Mouse (Mus musculus) urinary bladder, adult 18-20 months (tissue): Measurements from ENCODE around the gene Sgcd.
"Not testable (repeated sequence)": the region's sequence is repeated elsewhere in the genome, so short reads cannot be mapped to it uniquely, and the experiment has no call there.

Experiments
- DNase-seq, 2 experiments: peaks; one replicate each; pipeline ENCODE4 v3.0.0; 2022; ENCODE audit warnings: low spot score in 2 of 2, mixed read lengths in 2 of 2

The Sgcd gene

GRCm38 (mm10) chr11:47460149-47460548 is 528.6 kb downstream of the Sgcd start:
- DNase-seq = no peak

GRCm38 (mm10) chr11:47459214-47459613 is 529.6 kb downstream of the Sgcd start:
- DNase-seq = no peak

- no peak for DNase-seq
These were observed 541.0 kb downstream of the Sgcd start for GRCm38 (mm10) chr11:47447790-47448189.

DNA sequence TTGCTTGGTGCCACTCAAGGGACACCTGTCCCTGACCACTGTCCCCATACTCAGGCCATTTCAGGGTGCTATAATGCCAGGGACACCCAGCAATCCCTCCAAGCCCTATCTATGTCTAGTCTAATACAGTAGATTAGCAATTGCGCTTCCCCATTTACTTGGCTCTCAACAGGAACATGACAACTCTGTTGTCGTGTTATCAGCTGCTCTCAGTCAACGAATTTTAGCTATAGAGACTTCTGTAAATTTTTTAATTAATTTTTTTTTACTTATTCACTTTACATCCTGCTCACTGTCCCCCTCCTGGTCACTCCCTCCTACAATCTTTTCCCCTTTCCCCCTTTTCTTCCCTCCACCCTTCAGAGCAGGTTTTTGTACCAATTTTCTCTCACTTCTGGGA is 542.4 kb downstream of the Sgcd start:
- no peak for DNase-seq

DNA sequence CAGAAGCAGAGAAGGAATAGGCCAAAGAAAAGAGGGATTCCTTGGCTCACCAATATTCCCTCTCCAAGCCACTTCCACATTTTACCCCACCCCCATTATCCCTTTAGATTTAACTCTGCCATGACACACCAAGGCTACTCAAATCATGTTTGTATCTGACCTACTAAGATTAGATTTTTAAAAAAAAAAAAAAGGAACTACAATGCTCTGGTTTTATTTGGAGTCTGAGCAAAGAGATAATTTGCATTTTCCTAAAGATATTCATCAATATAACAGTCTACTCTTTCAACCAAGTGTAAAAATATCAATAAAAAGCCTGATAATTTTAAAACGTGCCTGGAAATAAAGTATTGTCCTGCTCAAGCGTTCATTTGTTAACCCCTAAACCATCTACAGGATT is 543.1 kb downstream of the Sgcd start:
- DNase-seq = no peak

GRCm38 (mm10) chr11:47442266-47442665 is 546.5 kb downstream of the Sgcd start:
- DNase-seq = no peak

- DNase-seq = no peak
These were observed 589.2 kb downstream of the Sgcd start for GRCm38 (mm10) chr11:47399607-47400006.

DNA sequence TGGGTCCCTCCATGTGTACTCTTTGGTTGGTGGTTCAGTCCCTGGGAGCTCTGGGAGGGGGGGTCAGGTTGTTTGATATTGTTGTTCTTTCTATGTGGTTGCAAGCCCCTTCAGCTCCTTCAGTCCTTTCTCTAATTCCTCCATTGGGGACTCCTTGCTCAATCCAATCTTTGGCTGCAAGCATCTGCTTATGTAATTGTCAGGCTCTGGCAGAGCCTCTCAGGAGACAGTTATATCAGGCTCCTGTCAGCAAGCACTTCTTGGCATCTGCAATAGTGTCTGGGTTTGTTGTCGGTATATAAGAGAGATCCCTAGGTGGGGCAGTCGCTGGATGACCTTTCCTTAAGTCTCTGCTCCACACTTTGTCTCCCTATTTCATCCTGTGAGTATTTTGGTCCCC is 598.0 kb downstream of the Sgcd start:
- not testable (repeated sequence) for DNase-seq

- DNase-seq = no peak
These were observed 599.4 kb downstream of the Sgcd start for GRCm38 (mm10) chr11:47389327-47389726.

- no peak for DNase-seq
These were observed 601.0 kb downstream of the Sgcd start for GRCm38 (mm10) chr11:47387726-47388125.

GRCm38 (mm10) chr11:47386136-47386535 is 602.6 kb downstream of the Sgcd start:
- no peak for DNase-seq

DNA sequence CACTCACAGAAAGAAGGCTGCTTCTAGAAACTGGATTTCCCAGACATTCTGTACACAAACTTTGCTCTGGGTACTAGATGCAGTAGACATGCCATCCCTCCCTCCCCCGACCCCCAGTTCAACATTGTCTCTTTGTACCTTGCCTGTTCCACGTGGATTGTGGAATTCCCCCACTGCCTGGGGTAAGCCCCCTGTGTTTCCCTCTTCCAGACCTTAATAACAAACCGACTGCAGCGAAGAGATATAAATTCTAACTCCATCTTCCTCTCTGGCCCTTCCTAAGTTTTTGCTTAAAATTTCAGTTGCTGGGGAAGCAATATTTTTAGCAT is 609.2 kb downstream of the Sgcd start:
- DNase-seq = no peak

DNA sequence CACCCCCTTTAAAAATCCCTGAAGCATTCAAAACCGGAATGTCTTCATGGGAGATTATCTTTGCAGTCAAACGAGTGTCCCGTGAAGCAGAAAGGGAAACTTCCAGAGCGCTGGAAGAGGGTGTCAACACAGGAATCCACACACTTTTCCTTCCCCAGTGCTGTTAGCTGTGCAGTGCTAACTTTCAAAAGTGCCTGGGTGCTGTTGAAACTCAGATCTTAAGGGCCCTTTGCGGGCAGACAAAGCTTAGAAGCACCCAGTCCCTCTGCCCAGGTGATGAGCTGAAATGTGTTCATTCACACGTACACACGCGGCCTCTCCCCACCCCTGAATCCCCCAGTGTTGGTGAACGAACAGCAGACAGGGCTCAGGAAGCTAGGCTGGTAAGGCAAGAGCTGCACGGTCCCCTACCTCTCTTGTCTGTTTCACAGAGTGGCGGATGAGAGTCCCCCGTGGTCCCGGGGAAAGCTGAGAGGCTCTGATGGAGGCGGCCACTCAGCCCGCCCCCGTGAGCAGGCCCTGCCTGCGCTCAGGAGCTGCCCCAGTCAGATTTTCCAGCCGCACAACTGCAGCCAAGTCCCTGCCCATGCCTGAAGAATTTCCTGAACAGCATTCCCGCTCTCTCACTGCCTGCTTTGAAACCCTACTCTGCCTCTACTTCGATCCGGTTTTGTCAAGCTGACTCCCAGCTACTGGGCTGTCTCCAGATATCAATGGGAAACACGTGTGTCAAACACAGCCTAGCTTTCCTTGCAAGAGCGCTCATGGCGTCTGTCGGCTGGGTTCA is 609.7 kb downstream of the Sgcd start:
- peak; percentile 16 to 40 for DNase-seq

- no peak for DNase-seq
These were observed 611.3 kb downstream of the Sgcd start for GRCm38 (mm10) chr11:47377421-47377820.

GRCm38 (mm10) chr11:47376915-47377314 is 611.9 kb downstream of the Sgcd start:
- no peak for DNase-seq

GRCm38 (mm10) chr11:47371616-47372015 is 617.2 kb downstream of the Sgcd start:
- no peak for DNase-seq

- DNase-seq = no peak
These were observed 637.2 kb downstream of the Sgcd start for GRCm38 (mm10) chr11:47351585-47351984.

- no peak for DNase-seq
These were observed 645.3 kb downstream of the Sgcd start for GRCm38 (mm10) chr11:47343486-47343885.

- no peak for DNase-seq
These were observed 655.1 kb downstream of the Sgcd start for GRCm38 (mm10) chr11:47333702-47334101.

- no peak for DNase-seq
These were observed 683.2 kb downstream of the Sgcd start for GRCm38 (mm10) chr11:47305579-47305978.

GRCm38 (mm10) chr11:47304702-47305450 is 683.9 kb downstream of the Sgcd start:
- DNase-seq = no peak

- no peak for DNase-seq
These were observed 689.0 kb downstream of the Sgcd start for GRCm38 (mm10) chr11:47299777-47300176.

GRCm38 (mm10) chr11:47297805-47298340 is 690.9 kb downstream of the Sgcd start:
- no peak for DNase-seq
